Comparison of ENCODE assay signal across 8 mouse cellular contexts in genomic region chr5:5755039-5755438, GRCm38 (mm10). TPM values are rescaled to one million over a fixed set of nuclear protein-coding genes. Genes with fewer than 3 reads are reported as not detected.
A peak's percentile ranks its signal among the peaks of the same experiment; 100 is the strongest.
DNase-seq lines count a peak whose midpoint lies in the region; TF ChIP-seq lines count a peak whose summit lies in the region.

No protein-coding gene starts in this region.

- 5% methylated on average over 9 of the region's 9 CpGs for WGBS in cerebellum, adult 2 months

- H3K27me3 ChIP-seq in ES-Bruce4 (ENCODE audit: control insufficient read depth, insufficient read depth, low read length, poor library complexity, severe bottlenecking): no peaks in the 10 kb centered on the region
- H3K27me3 ChIP-seq in cerebellum, adult 2 months (ENCODE audit: control insufficient read depth, insufficient read depth, low read length): no peaks in the 10 kb centered on the region

- H3K27ac ChIP-seq in ES-Bruce4 (ENCODE audit: insufficient read depth, low read length): no peak overlapping the region
- no peak overlapping the region for H3K27ac ChIP-seq in cerebellum, adult 2 months (ENCODE audit: insufficient read depth, low read length)

- H3K36me3 ChIP-seq in ES-Bruce4 (ENCODE audit: control insufficient read depth, insufficient read depth, low read length, poor library complexity, severe bottlenecking): no peaks in the 10 kb centered on the region

- no peaks in the 10 kb centered on the region for H3K9me3 ChIP-seq in ES-Bruce4 (replicated peaks; ENCODE audit: control insufficient read depth, insufficient read depth, low read length, poor library complexity, severe bottlenecking)

- TF ChIP-seq CTCF in ES-Bruce4 (IDR thresholded peaks at IDR 0.05; ENCODE audit: low read depth, low read length): peak; percentile 79
- TF ChIP-seq CTCF in cerebellum, adult 2 months (IDR thresholded peaks at IDR 0.05; ENCODE audit: borderline replicate concordance, insufficient read depth, low read depth, low read length): peak; percentile 67

- DNase-seq in cerebellum, adult 11 months: peak; percentile 31
- DNase-seq in cerebellum, adult 11-12 months: no peak
- DNase-seq in cerebellum, adult 2 months: peak; percentile 26 to 54
- peak; percentile 62 for DNase-seq in forelimb bud, embryonic 11.5 days (ENCODE audit: low read depth, low spot score)
- peak; percentile 19 to 68 for DNase-seq in layer of hippocampus, adult 8-10 months (ENCODE audit: low spot score in 2 of 2)
- peak; percentile 21 for DNase-seq in lung, postnatal 25 days (ENCODE audit: low spot score)
- peak; percentile 51 for DNase-seq in right cerebral cortex, postnatal 25 days

- H3K4me3 ChIP-seq in ES-Bruce4 (ENCODE audit: low read depth, low read length): no peak overlapping the region
- H3K4me3 ChIP-seq in cerebellum, adult 2 months (replicated peaks; ENCODE audit: insufficient read depth, low read depth, low read length): no peak overlapping the region

- no peak for TF ChIP-seq EP300 in ES-Bruce4 (IDR thresholded peaks at IDR 0.05; ENCODE audit: insufficient read depth, low read depth, low read length)

- no peak for TF ChIP-seq POLR2A in ES-Bruce4 (IDR thresholded peaks at IDR 0.05; ENCODE audit: insufficient read depth, low read length)
- no peak for TF ChIP-seq POLR2A in cerebellum, adult 2 months (IDR thresholded peaks at IDR 0.05; ENCODE audit: borderline replicate concordance, insufficient read depth, low read length)

- no peaks in the 10 kb centered on the region for H3K4me1 ChIP-seq in ES-Bruce4 (ENCODE audit: control insufficient read depth, insufficient read depth, low read length)
- H3K4me1 ChIP-seq in cerebellum, adult 2 months (ENCODE audit: control insufficient read depth, insufficient read depth, low read length): no peaks in the 10 kb centered on the region

- no peak overlapping the region for H3K9ac ChIP-seq in ES-Bruce4 (ENCODE audit: low read depth, poor library complexity, severe bottlenecking)

RNA-seq across cellular contexts. Expression of gene Steap1, which starts 5.9 kb away (rescaled TPM):
- 16.6 and 21.8 TPM in 2 replicates for polyA plus RNA-seq in ES-Bruce4 (2011; ENCODE audit: insufficient read depth, insufficient read length, low read depth, missing spikeins)
- polyA plus RNA-seq in cerebellum, adult 2 months (2012; rRNA removed): 1.3 and 3.3 TPM in 2 replicates
- total RNA-seq in layer of hippocampus, adult 8-10 months (2022): under 1 TPM in 2 of 4 experiments, not detected in 2; 0.58 to 0.73 TPM
